Mouse (Mus musculus): ENCODE results near the gene Zfp207. TPM values are rescaled to one million over a fixed set of nuclear protein-coding genes. Genes with fewer than 3 reads are reported as not detected.

The Zfp207 gene
- total and polyA plus RNA-seq, 3 experiments, result 143 to 347 (median 186) TPM

DNA sequence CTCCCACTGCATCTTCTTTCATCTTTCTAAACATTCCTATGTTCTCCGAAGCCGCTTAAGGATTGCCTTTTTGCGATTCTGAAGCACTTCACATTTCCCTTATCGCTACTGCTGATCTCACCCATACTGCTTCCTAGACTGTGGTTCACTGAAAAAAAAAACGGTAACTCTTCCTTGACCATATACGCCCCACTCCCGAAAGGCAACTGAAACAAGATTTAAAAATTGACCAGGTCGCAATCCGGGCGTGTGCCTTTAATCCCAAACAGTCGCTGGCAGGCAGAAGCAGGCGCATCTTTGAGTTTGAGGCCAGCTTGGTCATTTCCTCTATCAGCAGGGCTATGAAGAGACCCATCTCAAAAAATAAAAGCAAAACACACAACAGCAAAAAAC, 457 bp upstream of the Zfp207 start (continued):
- TF ChIP-seq POLR2A (IDR thresholded peaks at IDR 0.05; ENCODE audit: control insufficient read depth in 1 of 2, insufficient read depth in 1 of 2, low read depth in 1 of 2, low read length in 2 of 2, poor library complexity in 1 of 2) (no peak), ZMIZ1 (IDR thresholded peaks at IDR 0.05; ENCODE audit: low read depth, low read length) (peak; percentile 21; the same call in 1 of the 2 replicates), USF1 (IDR thresholded peaks at IDR 0.05; ENCODE audit: low read depth, low read length) (no peak)

DNA sequence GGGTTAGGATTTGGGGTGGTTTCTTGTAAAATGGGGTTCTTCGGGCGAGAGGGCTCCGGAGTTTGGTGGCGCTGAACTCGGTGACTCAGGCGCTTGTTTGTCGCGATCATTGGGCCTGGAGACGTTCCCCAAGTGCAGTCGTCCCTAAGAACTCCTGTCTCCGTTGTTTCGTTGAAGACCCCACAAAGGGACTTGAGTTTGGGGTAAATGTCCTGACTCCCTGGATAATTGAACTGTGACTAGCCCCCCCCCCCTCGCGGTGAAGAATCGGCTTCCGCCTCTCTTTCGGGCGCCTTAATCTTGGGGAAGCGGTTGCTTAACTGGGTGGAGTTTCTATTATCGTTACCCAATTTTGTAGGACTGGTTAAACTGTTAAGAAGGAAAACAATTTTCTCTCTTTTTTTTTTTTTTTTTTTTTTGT, 557 bp downstream of the Zfp207 start:
- no peaks in the 10 kb centered on the region for H3K9me3 ChIP-seq (replicated peaks; ENCODE audit: insufficient read depth, low read length)
- peaks cover 16% of the 10 kb centered on the region in 2 experiments for H3K4me1 ChIP-seq (ENCODE audit: control insufficient read depth in 1 of 2, insufficient read depth in 2 of 2, low read length in 2 of 2)
- H3K4me3 ChIP-seq (ENCODE audit: control insufficient read depth in 1 of 2, insufficient read depth in 1 of 2, low read depth in 2 of 2, low read length in 2 of 2), result peak overlapping the region; percentile 75 to 85
- peak; percentile 92 for DNase-seq (ENCODE audit: low read depth, low spot score)
- peaks cover 34 to 38% of the 10 kb centered on the region in 2 experiments for H3K36me3 ChIP-seq (ENCODE audit: control insufficient read depth in 1 of 2, insufficient read depth in 2 of 2, low read length in 2 of 2)
- H3K27me3 ChIP-seq (ENCODE audit: control insufficient read depth in 1 of 2, insufficient read depth in 2 of 2, low read length in 2 of 2), result no peaks in the 10 kb centered on the region
- H3K79me2 ChIP-seq (ENCODE audit: control insufficient read depth, insufficient read depth, low read length, poor library complexity), result peaks cover 53% of the 10 kb centered on the region
- peak overlapping the region; percentile 98 for H3K27ac ChIP-seq (ENCODE audit: control insufficient read depth, low read depth, low read length)
- H3K9ac ChIP-seq (ENCODE audit: control insufficient read depth, low read depth, low read length, poor library complexity, severe bottlenecking), result peak overlapping the region; percentile 88
- TF ChIP-seq USF2 (IDR thresholded peaks at IDR 0.05; ENCODE audit: borderline replicate concordance in 1 of 2, insufficient read depth in 1 of 2, low read depth in 1 of 2, low read length in 2 of 2), result no peak
- TF ChIP-seq RAD21 (IDR thresholded peaks at IDR 0.05; ENCODE audit: low read depth, low read length), result no peak
- TF ChIP-seq ZMIZ1 (IDR thresholded peaks at IDR 0.05; ENCODE audit: low read depth, low read length), result no peak
- peak; percentile 92 for TF ChIP-seq MYB (IDR thresholded peaks at IDR 0.05; ENCODE audit: low read depth, low read length)
- TF ChIP-seq GABPA (IDR thresholded peaks at IDR 0.05; ENCODE audit: low read depth, low read length), result no peak
- no peak for TF ChIP-seq USF1 (IDR thresholded peaks at IDR 0.05; ENCODE audit: low read depth, low read length)
- peak; percentile 86; the same call in 1 of the 2 replicates for TF ChIP-seq TBP (IDR thresholded peaks at IDR 0.05; ENCODE audit: low read depth, low read length)
- peak; percentile 23 to 69; a peak in 3 of 4 replicates for TF ChIP-seq POLR2A (IDR thresholded peaks at IDR 0.05; ENCODE audit: control insufficient read depth in 1 of 2, insufficient read depth in 1 of 2, low read depth in 1 of 2, low read length in 2 of 2, poor library complexity in 1 of 2)
- no peak for TF ChIP-seq SMC3 (IDR thresholded peaks at IDR 0.05; ENCODE audit: low read depth, low read length)
- no peak; the same call in none of the 2 replicates for TF ChIP-seq CHD1 (IDR thresholded peaks at IDR 0.05; ENCODE audit: low read depth, low read length)
- no peak for TF ChIP-seq MAFK (IDR thresholded peaks at IDR 0.05; ENCODE audit: borderline replicate concordance, low read depth, low read length)
- TF ChIP-seq TAL1 (IDR thresholded peaks at IDR 0.05; ENCODE audit: low read length), result peak; percentile 25; the same call in 1 of the 2 replicates
- peak; percentile 71; the same call in 1 of the 2 replicates for TF ChIP-seq ELF1 (IDR thresholded peaks at IDR 0.05; ENCODE audit: low read depth, low read length)
- TF ChIP-seq MAX (IDR thresholded peaks at IDR 0.05; ENCODE audit: low read length), result no peak
- TF ChIP-seq MXI1 (IDR thresholded peaks at IDR 0.05; ENCODE audit: low read depth, low read length), result no peak
- TF ChIP-seq POLR2AphosphoS2 (IDR thresholded peaks at IDR 0.05; ENCODE audit: low read length), result no peak
- no peak for TF ChIP-seq NELFE (IDR thresholded peaks at IDR 0.05; ENCODE audit: low read depth, low read length)
- TF ChIP-seq CTCF (IDR thresholded peaks at IDR 0.05 in 2 of 3, conservative IDR thresholded peaks at IDR 0.05 in 1 of 3; ENCODE audit: control insufficient read depth in 1 of 3, insufficient read depth in 1 of 3, low read depth in 2 of 3, low read length in 3 of 3, poor library complexity in 1 of 3, severe bottlenecking in 1 of 3), result no peak
- peak; percentile 98 for TF ChIP-seq ZNF384 (IDR thresholded peaks at IDR 0.05; ENCODE audit: low read depth, low read length)
- TF ChIP-seq MEF2A (IDR thresholded peaks at IDR 0.05; ENCODE audit: extremely low read depth, insufficient replicate concordance, low read depth, low read length, poor library complexity, severe bottlenecking), result no peak
- TF ChIP-seq UBTF (IDR thresholded peaks at IDR 0.05; ENCODE audit: borderline replicate concordance, insufficient read depth, low read depth, low read length), result 0 out of 2 replicates have a peak, but pooled peaks have one; percentile 43
- no peak; the same call in 1 of the 2 replicates for TF ChIP-seq KAT2A (conservative IDR thresholded peaks at IDR 0.05; ENCODE audit: low read depth, low read length)
- no peak for TF ChIP-seq E2F4 (IDR thresholded peaks at IDR 0.05; ENCODE audit: borderline replicate concordance, low read depth, low read length)
- TF ChIP-seq POLR2AphosphoS5 (IDR thresholded peaks at IDR 0.05; ENCODE audit: borderline replicate concordance, low read depth, low read length), result no peak
- peak; percentile 56; the same call in 1 of the 2 replicates for TF ChIP-seq HCFC1 (IDR thresholded peaks at IDR 0.05; ENCODE audit: low read depth, low read length)
- TF ChIP-seq CHD2 (IDR thresholded peaks at IDR 0.05; ENCODE audit: low read length), result no peak
- TF ChIP-seq MYC (IDR thresholded peaks at IDR 0.05; ENCODE audit: low read depth, low read length), result 0 out of 2 replicates have a peak, but pooled peaks have one; percentile 35
- no peak for TF ChIP-seq JUND (IDR thresholded peaks at IDR 0.05; ENCODE audit: low read depth, low read length)
- peak; percentile 89 for TF ChIP-seq GATA1 (IDR thresholded peaks at IDR 0.05; ENCODE audit: low read depth, low read length)
- TF ChIP-seq RCOR1 (IDR thresholded peaks at IDR 0.05; ENCODE audit: low read depth, low read length), result peak; percentile 81
- peak; percentile 83 for TF ChIP-seq ETS1 (IDR thresholded peaks at IDR 0.05; ENCODE audit: low read depth, low read length)
- no peak for TF ChIP-seq NRF1 (IDR thresholded peaks at IDR 0.05; ENCODE audit: insufficient read depth, low read depth, low read length, poor library complexity, severe bottlenecking)
- TF ChIP-seq ZKSCAN1 (IDR thresholded peaks at IDR 0.05; ENCODE audit: low read depth, low read length), result no peak
- no peak for TF ChIP-seq BHLHE40 (IDR thresholded peaks at IDR 0.05; ENCODE audit: borderline replicate concordance, low read depth, low read length)

All from MEL (cell line).